Mouse (Mus musculus): Measurements from ENCODE around the gene Ddx28. TPM values are rescaled to one million over a fixed set of nuclear protein-coding genes. Genes with fewer than 3 reads are reported as not detected.

The Ddx28 gene
- polyA plus RNA-seq (2015; fragmentation: Nextera tagmentation; extraction: Ambion mirVana), result 21.4 and 22.5 TPM in 2 replicates

DNA sequence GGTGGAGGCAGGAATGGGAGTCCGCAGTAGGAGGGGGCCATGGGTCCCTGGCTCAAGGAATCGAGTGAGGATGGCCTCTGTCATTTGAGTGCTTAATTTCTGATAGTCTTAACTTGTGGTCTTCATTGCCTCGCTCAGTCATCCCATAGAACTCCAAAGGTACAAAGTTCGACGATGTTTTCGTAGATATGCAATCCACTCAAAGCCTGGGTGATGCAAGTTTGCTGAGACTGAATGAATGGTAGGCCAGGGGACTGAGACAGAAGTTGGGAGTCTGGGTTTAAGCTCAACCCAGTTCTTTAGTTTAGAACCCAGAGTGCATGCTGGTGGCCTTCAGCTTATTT lies at the start of gene Ddx28:
Gene Ddx28 (minus strand): TSS at position 240 of the 344 bp plus-strand sequence.
- WGBS, result 1% methylated on average over 6 of the region's 6 CpGs
- no peaks in the 10 kb centered on the region for H3K9me3 ChIP-seq
- peak within 1 kb of the TSS; percentile 83 for H3K27ac ChIP-seq
- H3K27me3 ChIP-seq, result no peaks in the 10 kb centered on the region
- peaks cover 12% of the 10 kb centered on the region for H3K36me3 ChIP-seq
- peak within 1 kb of the TSS; percentile 92 for H3K9ac ChIP-seq
- peak within 1 kb of the TSS; percentile 96 for H3K4me3 ChIP-seq
- ATAC-seq (ENCODE audit: low FRiP score), result no peak
- H3K4me2 ChIP-seq, result peak within 1 kb of the TSS; percentile 100
- peaks cover 26% of the 10 kb centered on the region for H3K4me1 ChIP-seq (replicated peaks)

DNA sequence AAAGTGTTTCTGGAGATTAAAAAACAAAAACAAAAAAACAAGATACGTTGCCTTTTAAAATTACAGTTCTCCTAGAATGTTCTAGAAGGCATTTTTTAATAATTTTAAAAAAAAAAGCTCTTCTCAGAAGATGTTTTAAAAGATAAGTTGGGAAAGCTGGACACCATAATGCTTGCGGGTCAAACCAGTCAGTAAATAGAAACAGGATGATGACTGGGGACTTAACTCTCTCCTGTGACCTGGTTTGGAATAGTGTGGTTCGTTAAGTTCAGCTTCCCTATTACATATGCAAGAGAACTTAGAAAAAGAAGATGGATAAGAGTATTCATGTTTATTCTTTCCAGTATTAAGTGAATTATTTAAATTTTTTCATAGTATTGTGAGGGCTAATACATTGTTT lies 48.8 kb upstream of the Ddx28 start:
- Histone ChIP-seq H3K9me3 (no peaks in the 10 kb centered on the region), H3K27ac (no peak overlapping the region), H3K4me3 (peak overlapping the region; percentile 84), H3K4me2 (peak overlapping the region; percentile 73), H3K4me1 (replicated peaks) (peaks cover 32% of the 10 kb centered on the region), H3K27me3 (no peaks in the 10 kb centered on the region), H3K9ac (peak overlapping the region; percentile 53; the same call in 1 of the 2 replicates), H3K36me3 (no peaks in the 10 kb centered on the region)
- 7% methylated on average over 3 of the region's 3 CpGs for WGBS
- no peak for ATAC-seq (ENCODE audit: low FRiP score)

DNA sequence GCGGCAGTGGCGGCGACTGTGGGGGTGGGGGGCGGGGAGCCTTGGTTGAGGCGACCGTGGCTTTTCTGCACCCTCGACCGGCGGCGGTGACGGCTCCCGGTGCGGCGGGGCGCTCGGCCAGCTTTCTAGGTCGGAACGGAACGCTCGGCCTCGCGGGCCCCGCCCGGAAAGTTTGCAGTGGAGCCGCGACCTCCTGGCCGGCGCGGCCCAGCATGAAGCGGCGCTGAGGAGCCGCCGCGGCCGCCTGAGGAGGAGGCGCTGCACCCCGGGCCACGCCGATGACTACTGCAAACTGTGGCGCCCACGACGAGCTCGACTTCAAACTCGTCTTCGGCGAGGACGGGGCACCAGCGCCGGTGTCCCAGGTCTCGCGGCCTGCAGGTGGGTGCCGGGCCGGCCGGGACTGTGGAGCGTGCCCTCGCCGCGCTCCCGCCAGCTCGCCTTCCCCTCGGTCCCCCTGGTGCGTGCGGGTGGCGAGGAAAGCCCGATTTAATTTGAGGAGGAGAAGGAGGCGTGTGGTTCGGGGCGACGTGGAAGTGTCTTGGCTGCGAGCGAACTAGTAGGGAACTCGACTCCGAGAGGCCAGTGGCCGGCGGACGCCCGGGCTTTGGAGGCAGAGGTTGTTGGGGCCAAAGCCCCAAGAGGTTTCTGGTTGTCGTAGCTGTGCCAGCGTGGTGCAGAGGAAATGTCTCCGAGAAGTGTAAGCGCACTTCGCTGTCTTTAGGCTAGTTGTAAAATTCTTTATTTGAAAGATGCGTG lies 48.1 kb upstream of the Ddx28 start:
- peak overlapping the region; percentile 84 for H3K4me3 ChIP-seq
- H3K27me3 ChIP-seq, result no peaks in the 10 kb centered on the region
- peak overlapping the region; percentile 85 for H3K9ac ChIP-seq
- peak; percentile 89 for ATAC-seq (ENCODE audit: low FRiP score)
- peak overlapping the region; percentile 73 for H3K4me2 ChIP-seq
- H3K27ac ChIP-seq, result peak overlapping the region; percentile 92
- H3K9me3 ChIP-seq, result no peaks in the 10 kb centered on the region
- peaks cover 32% of the 10 kb centered on the region for H3K4me1 ChIP-seq (replicated peaks)
- WGBS, result under 1% methylated on average over 69 of the region's 83 CpGs
- no peaks in the 10 kb centered on the region for H3K36me3 ChIP-seq

DNA sequence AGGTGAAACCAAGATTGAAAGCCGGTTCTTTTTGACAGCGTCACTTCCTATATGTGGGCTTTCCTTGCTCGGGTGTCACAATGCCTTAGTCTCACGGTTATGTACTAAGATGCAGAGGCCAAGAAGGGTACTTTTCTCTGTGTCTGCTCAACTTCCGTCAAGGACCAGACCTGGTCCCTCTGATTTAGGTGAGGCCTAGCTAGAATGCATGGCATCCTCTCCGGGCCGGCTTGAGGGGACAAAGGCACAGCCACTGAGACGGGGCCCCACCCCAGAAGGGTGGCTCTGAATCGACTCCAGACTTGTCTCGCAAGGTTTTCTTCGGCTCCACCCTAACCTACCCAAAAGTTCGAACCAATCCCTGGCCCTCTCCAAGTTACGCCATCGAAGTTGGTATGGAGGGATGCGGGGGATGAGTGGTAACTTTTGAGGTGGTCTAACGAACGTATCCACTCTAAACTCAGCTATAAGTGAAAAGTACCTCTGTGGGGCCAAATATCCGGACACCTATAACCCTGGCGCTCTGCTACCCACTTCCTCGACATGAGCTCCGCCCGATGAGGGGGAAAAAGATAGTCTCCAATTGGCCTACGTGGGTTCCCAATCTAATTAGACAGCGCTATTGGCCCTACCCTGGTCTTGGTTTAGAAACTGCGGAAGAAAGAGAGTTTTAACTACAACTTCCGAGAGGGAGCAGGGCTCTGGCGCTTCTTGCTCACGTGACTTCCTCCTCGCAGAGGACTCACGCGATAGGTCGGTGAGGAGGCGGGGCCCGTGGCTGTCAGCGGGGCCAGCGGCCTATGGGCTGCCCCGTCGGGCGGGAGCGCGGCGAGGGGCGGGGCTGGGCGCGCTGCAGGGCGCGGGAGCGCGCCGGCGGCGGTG lies 47.3 kb upstream of the Ddx28 start, which contains the start of gene Nfatc3:
Gene Nfatc3 (plus strand): TSS at position 110 of the 882 bp plus-strand sequence.
- WGBS, result 2% methylated on average over 49 of the region's 52 CpGs
- Histone ChIP-seq H3K4me3 (peak within 1 kb of the TSS; percentile 84), H3K27me3 (no peaks in the 10 kb centered on the region), H3K4me1 (replicated peaks) (peaks cover 32% of the 10 kb centered on the region), H3K27ac (peak within 1 kb of the TSS; percentile 92), H3K36me3 (peaks cover 4% of the 10 kb centered on the region), H3K9ac (peak within 1 kb of the TSS; percentile 85), H3K9me3 (no peaks in the 10 kb centered on the region), H3K4me2 (peak within 1 kb of the TSS; percentile 77)
- peak; percentile 96 for ATAC-seq (ENCODE audit: low FRiP score)

DNA sequence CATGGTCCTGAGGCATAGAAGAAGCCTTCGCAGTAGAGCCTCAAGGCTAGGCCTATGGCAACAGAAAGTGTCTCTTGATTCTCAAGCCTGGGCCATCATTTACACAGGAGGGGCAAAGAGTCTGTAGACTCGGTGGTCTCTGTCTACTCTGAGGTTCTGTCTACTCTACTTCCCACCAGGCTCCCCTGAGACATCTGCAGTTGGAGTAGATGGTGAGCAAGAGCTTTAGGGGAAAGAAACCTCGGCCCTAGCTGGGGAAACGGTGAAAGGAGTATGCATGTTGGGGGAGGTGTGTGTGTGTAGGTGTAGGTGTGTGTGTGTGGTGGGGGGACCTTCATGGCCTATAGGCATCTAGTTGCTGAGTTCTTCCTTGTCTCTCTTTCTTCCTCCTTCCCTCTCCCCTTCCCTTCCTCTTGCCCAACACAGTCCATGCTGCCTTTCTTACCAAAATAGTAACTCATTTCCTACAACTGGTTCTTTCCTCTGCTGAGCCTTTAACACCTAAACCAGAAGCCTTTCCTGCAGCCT lies 44.8 kb upstream of the Ddx28 start:
- H3K36me3 ChIP-seq, result peaks cover 27% of the 10 kb centered on the region
- ATAC-seq (ENCODE audit: low FRiP score), result no peak
- peaks cover 21% of the 10 kb centered on the region for H3K4me1 ChIP-seq (replicated peaks)

DNA sequence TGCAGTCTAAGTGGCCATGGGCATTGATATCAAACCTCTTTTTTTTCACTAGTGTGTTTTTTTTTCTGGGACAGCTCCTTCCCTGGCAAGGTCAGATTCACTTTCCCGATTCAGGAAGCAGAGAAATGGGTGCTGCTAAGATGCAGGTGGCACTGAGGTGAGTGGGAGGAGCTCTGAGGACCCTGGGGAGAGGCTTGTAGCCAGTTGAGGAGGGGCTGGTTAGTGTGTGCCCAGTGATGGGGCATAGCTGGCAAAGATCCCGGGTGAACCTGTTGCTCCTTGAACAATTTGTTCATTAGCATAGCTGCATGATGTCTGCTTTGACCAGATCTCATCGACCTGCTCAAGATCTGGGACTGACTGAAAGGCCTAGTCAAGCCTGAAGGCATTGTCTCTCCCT lies 43.4 kb upstream of the Ddx28 start:
- no peak for ATAC-seq (ENCODE audit: low FRiP score)
- peaks cover 10% of the 10 kb centered on the region for H3K4me1 ChIP-seq (replicated peaks)
- H3K36me3 ChIP-seq, result peaks cover 42% of the 10 kb centered on the region
- no peak overlapping the region for H3K4me2 ChIP-seq
- no peak overlapping the region for H3K27ac ChIP-seq
- no peak overlapping the region for H3K4me3 ChIP-seq
- no peaks in the 10 kb centered on the region for H3K9me3 ChIP-seq
- H3K9ac ChIP-seq, result no peak overlapping the region
- whole genome bisulfite sequencing, result 46% methylated on average over 3 of the region's 3 CpGs
- H3K27me3 ChIP-seq, result no peaks in the 10 kb centered on the region

More for the DNA sequence above, 44.8 kb upstream of the Ddx28 start:
- no peak overlapping the region for H3K27ac ChIP-seq
- no peak overlapping the region for H3K9ac ChIP-seq
- no peak overlapping the region for H3K4me3 ChIP-seq
- 91% methylated on average over 4 of the region's 4 CpGs for WGBS
- H3K4me2 ChIP-seq, result no peak overlapping the region
- no peaks in the 10 kb centered on the region for H3K27me3 ChIP-seq
- no peaks in the 10 kb centered on the region for H3K9me3 ChIP-seq

DNA sequence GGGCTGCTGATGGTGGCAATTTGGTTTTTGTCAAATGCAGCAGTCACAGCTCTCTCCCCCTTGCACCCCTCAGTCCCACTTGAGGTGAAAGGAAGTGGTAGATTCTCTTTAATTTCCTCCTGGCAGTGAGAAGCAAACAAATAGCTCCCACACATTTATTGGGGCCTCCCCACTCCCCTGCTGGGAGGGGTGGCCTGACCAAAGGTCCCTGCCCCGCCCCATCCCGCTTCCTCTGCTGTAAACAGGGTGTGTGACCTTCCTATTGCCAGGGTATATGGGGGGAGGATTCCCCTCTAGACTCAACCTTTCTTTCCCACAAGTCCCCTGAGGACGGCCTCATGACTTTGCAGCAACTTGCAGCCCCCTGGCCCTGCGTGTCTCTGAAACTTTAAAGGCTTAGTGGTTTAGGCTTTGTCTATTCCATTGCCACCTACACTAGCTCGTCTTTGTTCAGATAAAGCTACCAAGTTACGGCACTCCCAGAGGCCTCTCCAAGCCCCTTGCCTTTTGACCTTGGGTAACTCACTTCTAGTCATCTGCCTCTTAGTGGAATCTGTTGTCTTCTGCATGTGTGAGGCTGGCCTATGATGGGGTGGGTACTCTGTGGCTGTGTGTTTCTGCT lies 42.6 kb upstream of the Ddx28 start:
- H3K36me3 ChIP-seq, result peaks cover 50% of the 10 kb centered on the region
- H3K4me2 ChIP-seq, result no peak overlapping the region
- 77% methylated on average over 6 of the region's 6 CpGs for WGBS
- no peak overlapping the region for H3K9ac ChIP-seq
- no peak overlapping the region for H3K4me3 ChIP-seq
- H3K9me3 ChIP-seq, result no peaks in the 10 kb centered on the region
- no peak for ATAC-seq (ENCODE audit: low FRiP score)
- H3K4me1 ChIP-seq (replicated peaks), result peaks cover 10% of the 10 kb centered on the region
- H3K27ac ChIP-seq, result no peak overlapping the region
- H3K27me3 ChIP-seq, result no peaks in the 10 kb centered on the region

DNA sequence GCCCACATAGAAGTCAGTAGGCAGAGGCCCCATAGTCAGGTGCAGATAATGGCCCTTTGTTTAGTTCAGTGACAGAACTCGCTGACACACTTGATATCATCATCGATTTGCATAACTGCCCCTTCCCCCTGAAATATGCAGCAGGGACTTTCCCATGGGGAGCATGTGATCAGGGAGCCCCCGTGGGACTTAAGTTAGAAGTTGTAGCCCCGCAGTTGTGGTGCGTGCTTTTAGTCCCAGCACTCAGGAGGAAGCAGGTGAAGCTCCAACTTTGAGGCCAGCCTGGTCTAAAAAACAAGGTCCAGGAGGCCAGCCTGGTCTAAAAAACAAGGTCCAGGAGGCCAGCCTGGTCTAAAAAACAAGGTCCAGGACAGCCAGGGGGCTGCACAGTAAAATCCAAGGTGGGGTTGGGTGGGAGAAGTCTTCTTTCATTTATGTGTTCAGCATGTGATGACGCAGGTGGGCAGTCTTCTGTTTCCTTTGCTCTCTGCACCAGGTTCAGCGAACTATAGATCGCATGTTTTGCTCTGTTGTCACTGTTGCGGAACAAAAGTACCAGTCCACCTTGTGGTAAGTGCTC lies 40.9 kb upstream of the Ddx28 start:
- no peak overlapping the region for H3K27ac ChIP-seq
- H3K9ac ChIP-seq, result no peak overlapping the region
- H3K4me1 ChIP-seq (replicated peaks), result no peaks in the 10 kb centered on the region
- ATAC-seq (ENCODE audit: low FRiP score), result no peak
- H3K27me3 ChIP-seq, result no peaks in the 10 kb centered on the region
- H3K36me3 ChIP-seq, result peaks cover 62% of the 10 kb centered on the region
- H3K4me3 ChIP-seq, result no peak overlapping the region
- 91% methylated on average over 9 of the region's 9 CpGs for WGBS
- H3K4me2 ChIP-seq, result no peak overlapping the region
- H3K9me3 ChIP-seq, result no peaks in the 10 kb centered on the region

DNA sequence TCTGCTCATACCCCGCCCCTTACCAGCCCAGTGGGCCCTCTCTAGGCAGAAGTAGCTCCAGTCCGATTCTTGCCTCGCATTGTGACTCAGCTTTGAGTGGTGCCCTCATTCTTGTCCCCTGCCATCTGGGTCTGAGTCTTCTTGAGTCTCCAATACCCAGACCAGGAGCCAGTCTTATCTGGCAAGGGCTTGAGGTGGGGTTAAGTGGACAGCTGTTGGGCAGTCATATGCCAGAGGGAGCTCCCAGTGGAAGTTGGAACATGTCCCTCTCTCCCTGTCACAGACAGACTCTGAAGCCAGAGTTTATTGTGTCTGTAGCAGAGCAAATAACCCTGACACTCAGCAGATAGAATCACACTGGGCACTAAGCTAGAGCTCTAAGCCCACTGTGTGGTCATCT lies 39.4 kb upstream of the Ddx28 start:
- no peak overlapping the region for H3K9ac ChIP-seq
- H3K36me3 ChIP-seq, result peaks cover 71% of the 10 kb centered on the region
- H3K27ac ChIP-seq, result no peak overlapping the region
- H3K4me2 ChIP-seq, result no peak overlapping the region
- 87% methylated on average over 3 of the region's 3 CpGs for WGBS
- no peaks in the 10 kb centered on the region for H3K27me3 ChIP-seq
- H3K4me3 ChIP-seq, result no peak overlapping the region
- ATAC-seq (ENCODE audit: low FRiP score), result no peak
- no peaks in the 10 kb centered on the region for H3K4me1 ChIP-seq (replicated peaks)
- no peaks in the 10 kb centered on the region for H3K9me3 ChIP-seq

DNA sequence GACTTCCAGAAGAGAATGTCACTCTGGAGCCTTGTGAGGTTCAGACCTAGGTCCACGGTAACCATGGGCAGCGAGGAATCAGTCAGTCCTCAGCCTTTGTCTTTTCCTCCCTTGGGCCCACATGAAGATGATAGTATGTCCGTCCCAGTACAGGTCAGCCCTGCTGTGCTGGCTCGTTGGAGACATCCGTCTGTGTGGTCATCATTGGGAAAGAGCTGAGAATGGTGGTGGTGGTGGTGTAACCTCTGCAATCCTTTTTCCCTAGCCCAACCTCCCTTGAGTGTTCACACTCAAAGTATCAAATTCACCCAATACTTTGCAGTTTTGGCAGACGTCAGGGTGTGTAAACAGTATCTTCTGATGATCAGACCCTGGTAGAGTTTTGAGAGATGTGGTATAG lies 38.2 kb upstream of the Ddx28 start:
- no peak for ATAC-seq (ENCODE audit: low FRiP score)
- Histone ChIP-seq H3K9ac (no peak overlapping the region), H3K4me2 (no peak overlapping the region), H3K27me3 (no peaks in the 10 kb centered on the region), H3K9me3 (no peaks in the 10 kb centered on the region), H3K27ac (no peak overlapping the region), H3K4me1 (replicated peaks) (no peaks in the 10 kb centered on the region), H3K4me3 (no peak overlapping the region), H3K36me3 (peaks cover 78% of the 10 kb centered on the region)
- WGBS, result 80% methylated on average over 6 of the region's 6 CpGs

DNA sequence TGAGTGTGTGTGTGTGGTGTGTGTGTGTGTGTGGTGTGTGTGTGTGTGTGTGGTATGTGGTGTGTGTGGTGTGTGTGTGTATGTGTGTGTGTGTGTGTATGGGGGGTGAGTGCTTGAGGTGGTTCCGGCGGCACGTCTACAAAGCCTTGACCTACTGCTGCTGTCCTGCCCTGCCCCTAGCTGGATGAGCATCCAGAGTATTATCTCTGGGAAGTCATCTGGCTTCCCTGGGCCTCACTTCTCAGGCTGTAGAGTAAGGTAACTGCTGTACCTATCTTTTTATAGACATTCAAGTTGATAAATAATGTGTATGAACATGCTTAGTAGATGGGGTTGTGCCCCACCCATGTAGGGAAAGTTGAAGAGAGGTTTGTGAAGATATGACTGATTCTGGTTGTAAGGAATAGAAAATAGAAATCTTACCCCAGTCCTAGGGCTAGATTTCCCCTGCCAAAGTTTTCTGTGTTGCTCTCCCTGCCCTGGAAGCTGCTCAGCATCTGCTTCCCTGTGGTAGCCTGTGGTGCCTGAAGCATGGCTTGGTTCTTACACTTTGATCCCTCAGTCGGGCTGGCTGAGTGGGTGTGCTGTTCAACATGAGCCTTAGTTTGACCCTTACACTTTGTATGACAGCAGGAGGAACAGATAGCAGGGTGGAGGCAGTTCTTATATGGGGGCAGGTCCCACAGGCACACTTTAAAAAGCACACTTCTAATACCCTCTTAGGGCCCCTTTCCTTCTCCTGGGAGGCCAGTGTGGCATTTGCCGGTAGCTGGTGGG lies 36.4 kb upstream of the Ddx28 start:
- Histone ChIP-seq H3K36me3 (peaks cover 72% of the 10 kb centered on the region), H3K27me3 (no peaks in the 10 kb centered on the region), H3K9me3 (no peaks in the 10 kb centered on the region), H3K4me1 (replicated peaks) (peaks cover 6% of the 10 kb centered on the region), H3K4me3 (no peak overlapping the region), H3K27ac (no peak overlapping the region), H3K9ac (no peak overlapping the region), H3K4me2 (no peak overlapping the region)
- 88% methylated on average over 5 of the region's 5 CpGs for WGBS
- no peak for ATAC-seq (ENCODE audit: low FRiP score)

Measured in hindbrain, embryonic 13.5 days (tissue).